Mouse (Mus musculus) C2C12 (cell line): ENCODE measurements at regions not wholly inside any gene's neighbourhood (a gene's known extent, or its start where the extent isn't known, plus 50 kb on each side); places are given as distances from the start of the nearest gene placed in this dataset.

Source experiments
- H3K27me3 ChIP-seq: one replicate; pipeline ENCODE4 v1.6.1; 2011; ENCODE audit not compliant: control insufficient read depth, insufficient read depth, insufficient read length
- H3K36me3 ChIP-seq: one replicate; pipeline ENCODE4 v1.6.1; 2011; ENCODE audit not compliant: control insufficient read depth, insufficient read depth
- H3K4me3 ChIP-seq: one replicate; pipeline ENCODE4 v1.5.1; 2011; ENCODE audit warnings: mild to moderate bottlenecking, control low read depth; ENCODE audit not compliant: poor library complexity, insufficient read depth, severe bottlenecking
- H3K79me2 ChIP-seq: one replicate; pipeline ENCODE4 v1.6.1; 2011; ENCODE audit not compliant: control insufficient read depth, insufficient read depth
- H3K79me3 ChIP-seq: one replicate; pipeline ENCODE4 v1.6.1; 2011; ENCODE audit warnings: low read depth, control low read depth
- H3ac ChIP-seq: one replicate; pipeline ENCODE3; 2011; ENCODE audit warnings: low read depth; ENCODE audit not compliant: control insufficient read depth, insufficient read length
- CEBPB ChIP-seq: IDR thresholded peaks from one replicate; pipeline ENCODE4 v1.6.1; 2011; ENCODE audit warnings: low read depth, mild to moderate bottlenecking, control low read depth, moderate library complexity
- CTCF ChIP-seq: IDR thresholded peaks from one replicate; pipeline ENCODE4 v1.5.1; 2011; ENCODE audit not compliant: control insufficient read depth, insufficient read depth, insufficient read length
- FOSL1 ChIP-seq: IDR thresholded peaks from one replicate; pipeline ENCODE4 v1.8.0; 2011; ENCODE audit warnings: mild to moderate bottlenecking, low read length; ENCODE audit not compliant: poor library complexity, insufficient read depth, severe bottlenecking
- MAX ChIP-seq: IDR thresholded peaks from one replicate; pipeline ENCODE4 v1.6.1; 2011; ENCODE audit warnings: mild to moderate bottlenecking, control low read depth
- MYOD1 ChIP-seq: IDR thresholded peaks from one replicate; pipeline ENCODE4 v1.6.1; 2011; ENCODE audit warnings: low read depth; ENCODE audit not compliant: control insufficient read depth, insufficient read length
- MYOG ChIP-seq: IDR thresholded peaks from one replicate; pipeline ENCODE4 v1.6.1; 2011; ENCODE audit not compliant: control insufficient read depth, insufficient read length; ENCODE audit errors: extremely low read depth
- USF1 ChIP-seq: IDR thresholded peaks from one replicate; pipeline ENCODE4 v1.6.1; 2011; ENCODE audit warnings: low read depth, mild to moderate bottlenecking, control low read depth, moderate library complexity

DNA sequence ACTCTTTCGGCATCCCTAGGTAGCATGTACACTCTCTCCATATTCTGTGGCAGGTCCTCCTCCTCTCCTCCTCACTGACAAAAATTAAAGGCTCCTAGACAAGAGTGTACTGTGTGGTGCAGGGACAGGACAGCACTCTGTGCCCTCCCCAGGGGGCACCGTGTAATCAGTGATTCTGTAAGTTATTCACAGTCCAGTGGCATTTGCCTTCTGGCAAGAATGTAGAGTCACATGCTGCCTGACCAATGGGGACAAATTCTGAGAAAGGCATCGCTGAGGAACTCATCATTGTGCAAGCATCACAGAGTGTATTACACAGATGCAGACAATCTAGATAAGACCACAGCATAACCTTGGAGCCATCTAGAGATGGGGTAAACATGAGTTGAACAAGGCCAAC lies 300.3 kb upstream of the Cdyl start:
- Histone ChIP-seq H3K79me3 (no peaks in the 10 kb centered on the region), H3K4me3 (no peak overlapping the region), H3K79me2 (no peaks in the 10 kb centered on the region), H3K27me3 (no peaks in the 10 kb centered on the region), H3K36me3 (no peaks in the 10 kb centered on the region), H3ac (no peak overlapping the region)
- TF ChIP-seq FOSL1 (no peak), MAX (no peak), MYOG (no peak), CTCF (no peak), MYOD1 (no peak), USF1 (no peak)

DNA sequence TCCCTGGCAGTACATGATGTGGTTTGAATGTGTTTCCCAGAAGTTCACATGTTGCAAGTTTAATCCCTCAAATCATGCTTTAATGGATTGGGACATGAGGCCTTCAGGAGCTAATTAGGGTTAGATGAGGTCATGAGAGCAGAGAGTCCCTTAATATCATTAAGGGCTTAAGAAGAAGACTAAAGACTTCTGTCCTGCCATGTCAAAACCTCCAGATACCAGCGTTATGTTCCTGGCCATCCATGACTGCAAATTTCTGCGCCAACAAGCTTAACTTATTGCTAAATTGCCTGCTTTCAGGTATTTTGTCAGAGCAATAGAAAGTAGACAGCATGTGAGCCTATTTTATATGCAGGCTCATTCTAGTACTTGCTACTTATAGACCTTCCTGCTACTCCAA lies 282.1 kb upstream of the Cdyl start:
- Histone ChIP-seq H3K4me3 (no peak overlapping the region), H3K79me3 (no peaks in the 10 kb centered on the region), H3K27me3 (no peaks in the 10 kb centered on the region), H3K79me2 (no peaks in the 10 kb centered on the region), H3K36me3 (no peaks in the 10 kb centered on the region), H3ac (no peak overlapping the region)
- no peak for TF ChIP-seq MAX
- TF ChIP-seq USF1, result no peak
- no peak for TF ChIP-seq CEBPB
- TF ChIP-seq MYOG, result no peak
- no peak for TF ChIP-seq MYOD1
- no peak for TF ChIP-seq CTCF
- TF ChIP-seq FOSL1, result no peak

DNA sequence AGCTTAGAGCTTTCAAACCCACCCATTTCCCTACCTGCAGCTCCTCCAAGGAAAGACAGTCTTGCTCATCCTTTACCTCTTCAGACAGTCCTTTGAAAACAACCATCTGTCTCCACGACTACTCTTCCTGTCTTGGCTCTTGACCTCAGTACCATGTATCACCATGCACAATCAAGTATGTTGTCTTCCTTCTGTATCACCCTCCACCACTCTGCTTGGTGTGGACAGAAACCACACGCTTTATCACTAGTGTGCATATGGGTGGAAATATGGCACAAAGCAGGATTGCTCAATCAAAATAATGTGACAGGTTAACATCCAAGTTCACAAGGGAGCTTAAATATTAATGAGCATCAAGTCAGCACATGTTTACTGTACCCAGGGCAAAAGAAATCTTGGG lies 280.1 kb upstream of the Cdyl start:
- no peaks in the 10 kb centered on the region for H3K27me3 ChIP-seq
- no peaks in the 10 kb centered on the region for H3K36me3 ChIP-seq
- H3K4me3 ChIP-seq, result no peak overlapping the region
- H3K79me2 ChIP-seq, result no peaks in the 10 kb centered on the region
- no peak for TF ChIP-seq MAX
- no peak for TF ChIP-seq FOSL1
- no peak for TF ChIP-seq MYOD1
- no peak for TF ChIP-seq CTCF
- TF ChIP-seq USF1, result no peak
- TF ChIP-seq MYOG, result no peak
- no peak for TF ChIP-seq CEBPB
- H3K79me3 ChIP-seq, result no peaks in the 10 kb centered on the region
- H3ac ChIP-seq, result no peak overlapping the region

DNA sequence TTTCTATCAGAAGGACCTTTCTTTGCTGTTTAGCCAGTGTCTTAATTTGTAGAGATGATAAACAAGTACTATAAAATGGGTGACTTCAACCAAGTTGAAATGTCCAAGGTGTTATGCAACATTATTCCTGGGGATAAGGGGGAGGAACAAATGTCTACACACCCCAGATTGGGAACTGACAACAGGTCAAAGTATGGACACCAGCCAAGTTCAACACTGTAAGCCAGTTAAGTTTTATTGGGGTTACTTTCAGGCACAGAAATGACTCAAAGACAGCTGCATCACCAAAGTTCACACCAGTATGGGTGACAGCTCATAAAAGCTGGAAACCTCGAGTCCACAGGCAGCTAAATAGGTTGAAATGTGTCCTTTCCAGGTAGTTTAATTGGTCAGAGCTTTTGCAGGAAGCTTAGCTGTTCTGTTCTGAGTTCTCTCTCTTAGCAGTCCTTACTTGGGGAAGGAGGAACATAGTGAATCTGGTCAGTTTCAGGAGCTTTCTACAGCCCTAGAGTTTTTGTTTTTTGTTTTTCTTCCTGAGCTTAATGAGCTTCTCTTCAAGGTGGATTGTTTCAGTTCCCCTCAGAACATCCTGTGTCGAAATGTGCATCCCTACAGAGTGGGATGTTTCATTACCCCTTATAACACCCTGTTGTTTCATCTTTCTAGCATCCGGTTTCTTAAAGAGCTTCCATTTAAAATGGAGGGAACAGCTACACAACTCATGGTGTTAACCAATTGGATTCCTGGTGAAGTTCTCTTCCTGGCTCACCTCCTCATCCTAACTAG lies 279.2 kb upstream of the Cdyl start:
- no peak overlapping the region for H3ac ChIP-seq
- TF ChIP-seq MYOD1, result peak; percentile 15
- TF ChIP-seq MAX, result no peak
- no peaks in the 10 kb centered on the region for H3K27me3 ChIP-seq
- no peak overlapping the region for H3K4me3 ChIP-seq
- no peaks in the 10 kb centered on the region for H3K79me2 ChIP-seq
- H3K36me3 ChIP-seq, result no peaks in the 10 kb centered on the region
- H3K79me3 ChIP-seq, result no peaks in the 10 kb centered on the region

DNA sequence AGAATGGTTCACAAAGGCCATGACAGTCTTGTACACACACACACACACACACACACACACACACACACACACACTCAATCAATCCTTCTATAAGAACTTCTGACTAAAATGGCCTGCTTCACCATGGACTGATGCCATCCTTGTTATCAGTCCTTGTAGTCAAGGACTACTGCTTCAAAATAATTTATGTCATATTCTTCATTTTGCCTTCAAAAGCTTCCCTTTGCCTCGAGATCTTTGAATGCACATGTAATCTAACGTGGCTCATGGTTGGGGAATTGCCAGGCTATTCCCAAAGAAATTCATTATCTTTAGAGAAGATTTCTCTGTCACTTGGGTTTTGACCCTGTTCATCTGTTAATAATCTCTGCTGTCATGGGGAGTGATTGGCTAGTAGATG lies 278.0 kb upstream of the Cdyl start:
- Histone ChIP-seq H3ac (no peak overlapping the region), H3K79me3 (no peaks in the 10 kb centered on the region), H3K27me3 (no peaks in the 10 kb centered on the region), H3K79me2 (no peaks in the 10 kb centered on the region), H3K36me3 (no peaks in the 10 kb centered on the region), H3K4me3 (no peak overlapping the region)
- TF ChIP-seq USF1, result no peak
- no peak for TF ChIP-seq MAX
- TF ChIP-seq CEBPB, result no peak

DNA sequence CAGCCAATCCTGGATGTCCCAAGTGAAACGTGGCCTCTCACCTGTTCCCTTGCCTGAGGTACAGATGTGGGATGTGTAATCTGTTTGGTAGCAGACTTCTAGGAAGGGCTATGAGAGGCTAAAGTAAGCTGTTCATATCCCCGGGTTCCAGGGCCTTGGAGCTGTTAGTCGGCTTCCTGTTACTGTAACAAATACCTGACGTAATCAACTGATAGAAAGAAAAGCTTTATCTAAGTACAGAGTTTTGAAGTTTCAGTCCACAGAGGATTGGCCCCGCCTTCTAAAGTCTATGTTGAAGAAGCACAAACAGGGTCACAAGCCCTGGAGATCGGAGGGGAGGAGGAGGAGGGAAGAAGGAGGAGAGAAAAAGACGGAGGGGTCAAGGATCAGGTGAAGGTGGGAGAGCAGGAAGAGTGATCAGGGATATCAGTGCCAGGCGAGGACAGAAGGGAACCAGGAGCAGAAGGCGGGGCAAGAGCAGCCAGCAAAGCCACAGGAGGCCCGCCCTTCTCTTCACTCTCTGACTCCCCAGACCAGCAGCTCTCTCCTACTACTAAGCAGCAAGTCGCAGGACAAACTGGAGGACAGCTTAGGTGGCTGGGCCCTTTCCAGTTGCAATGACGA lies 276.5 kb upstream of the Cdyl start:
- H3K27me3 ChIP-seq, result no peaks in the 10 kb centered on the region
- H3ac ChIP-seq, result no peak overlapping the region
- H3K36me3 ChIP-seq, result no peaks in the 10 kb centered on the region
- TF ChIP-seq CTCF (no peak), CEBPB (no peak), USF1 (no peak), MYOD1 (no peak), MAX (no peak), MYOG (no peak), FOSL1 (no peak)
- H3K79me3 ChIP-seq, result no peaks in the 10 kb centered on the region
- no peaks in the 10 kb centered on the region for H3K79me2 ChIP-seq
- no peak overlapping the region for H3K4me3 ChIP-seq
